Mouse (Mus musculus): ENCODE results near the gene Mepe. TPM values are rescaled to one million over a fixed set of nuclear protein-coding genes. Genes with fewer than 3 reads are reported as not detected.

The Mepe gene
- not detected in 2 replicates for total RNA-seq (2017)

GRCm38 (mm10) chr5:104325029-104325428, at the start of gene Mepe:
TSS of gene Mepe (plus strand) at chr5:104325329.
- ATAC-seq (replicated peaks in 1 of 2; ENCODE audit: insufficient read depth in 1 of 2, low FRiP score in 2 of 2, low TSS enrichment in 1 of 2, low read depth in 1 of 2, poor library complexity in 2 of 2, severe bottlenecking in 2 of 2), result no peak

GRCm38 (mm10) chr5:104294201-104294600, 30.9 kb upstream of the Mepe start:
- ATAC-seq (replicated peaks in 1 of 2; ENCODE audit: insufficient read depth in 1 of 2, low FRiP score in 2 of 2, low TSS enrichment in 1 of 2, low read depth in 1 of 2, poor library complexity in 2 of 2, severe bottlenecking in 2 of 2), result no peak

- ATAC-seq (replicated peaks in 1 of 2; ENCODE audit: insufficient read depth in 1 of 2, low FRiP score in 2 of 2, low TSS enrichment in 1 of 2, low read depth in 1 of 2, poor library complexity in 2 of 2, severe bottlenecking in 2 of 2), result no peak
These were observed 26.1 kb upstream of the Mepe start, which contains the start of gene Ibsp for GRCm38 (mm10) chr5:104298994-104299393. TSS of gene Ibsp (plus strand) at chr5:104299171.

- ATAC-seq (replicated peaks in 1 of 2; ENCODE audit: insufficient read depth in 1 of 2, low FRiP score in 2 of 2, low TSS enrichment in 1 of 2, low read depth in 1 of 2, poor library complexity in 2 of 2, severe bottlenecking in 2 of 2), result no peak
These were observed 11.1 kb upstream of the Mepe start for GRCm38 (mm10) chr5:104314073-104314472.

GRCm38 (mm10) chr5:104326884-104327283, 1.8 kb downstream of the Mepe start:
- ATAC-seq (replicated peaks in 1 of 2; ENCODE audit: insufficient read depth in 1 of 2, low FRiP score in 2 of 2, low TSS enrichment in 1 of 2, low read depth in 1 of 2, poor library complexity in 2 of 2, severe bottlenecking in 2 of 2), result no peak

- no peak for ATAC-seq (replicated peaks in 1 of 2; ENCODE audit: insufficient read depth in 1 of 2, low FRiP score in 2 of 2, low TSS enrichment in 1 of 2, low read depth in 1 of 2, poor library complexity in 2 of 2, severe bottlenecking in 2 of 2)
These were observed 2.3 kb downstream of the Mepe start for GRCm38 (mm10) chr5:104327389-104327788.

GRCm38 (mm10) chr5:104327876-104328275, 2.7 kb downstream of the Mepe start:
- no peak for ATAC-seq (replicated peaks in 1 of 2; ENCODE audit: insufficient read depth in 1 of 2, low FRiP score in 2 of 2, low TSS enrichment in 1 of 2, low read depth in 1 of 2, poor library complexity in 2 of 2, severe bottlenecking in 2 of 2)

- ATAC-seq (replicated peaks in 1 of 2; ENCODE audit: insufficient read depth in 1 of 2, low FRiP score in 2 of 2, low TSS enrichment in 1 of 2, low read depth in 1 of 2, poor library complexity in 2 of 2, severe bottlenecking in 2 of 2), result no peak
These were observed 3.3 kb downstream of the Mepe start for GRCm38 (mm10) chr5:104328317-104328850.

- no peak for ATAC-seq (replicated peaks in 1 of 2; ENCODE audit: insufficient read depth in 1 of 2, low FRiP score in 2 of 2, low TSS enrichment in 1 of 2, low read depth in 1 of 2, poor library complexity in 2 of 2, severe bottlenecking in 2 of 2)
These were observed 4.3 kb downstream of the Mepe start for GRCm38 (mm10) chr5:104329381-104329780.

- no peak for ATAC-seq (replicated peaks in 1 of 2; ENCODE audit: insufficient read depth in 1 of 2, low FRiP score in 2 of 2, low TSS enrichment in 1 of 2, low read depth in 1 of 2, poor library complexity in 2 of 2, severe bottlenecking in 2 of 2)
These were observed 5.0 kb downstream of the Mepe start for GRCm38 (mm10) chr5:104330088-104330487.

GRCm38 (mm10) chr5:104332296-104332695, 7.2 kb downstream of the Mepe start:
- ATAC-seq (replicated peaks in 1 of 2; ENCODE audit: insufficient read depth in 1 of 2, low FRiP score in 2 of 2, low TSS enrichment in 1 of 2, low read depth in 1 of 2, poor library complexity in 2 of 2, severe bottlenecking in 2 of 2), result no peak

GRCm38 (mm10) chr5:104333231-104333640, 8.1 kb downstream of the Mepe start:
- ATAC-seq (replicated peaks in 1 of 2; ENCODE audit: insufficient read depth in 1 of 2, low FRiP score in 2 of 2, low TSS enrichment in 1 of 2, low read depth in 1 of 2, poor library complexity in 2 of 2, severe bottlenecking in 2 of 2), result no peak; a peak in 1 of 4 replicates

- no peak for ATAC-seq (replicated peaks in 1 of 2; ENCODE audit: insufficient read depth in 1 of 2, low FRiP score in 2 of 2, low TSS enrichment in 1 of 2, low read depth in 1 of 2, poor library complexity in 2 of 2, severe bottlenecking in 2 of 2)
These were observed 8.5 kb downstream of the Mepe start for GRCm38 (mm10) chr5:104333643-104334042.

- no peak for ATAC-seq (replicated peaks in 1 of 2; ENCODE audit: insufficient read depth in 1 of 2, low FRiP score in 2 of 2, low TSS enrichment in 1 of 2, low read depth in 1 of 2, poor library complexity in 2 of 2, severe bottlenecking in 2 of 2)
These were observed 9.4 kb downstream of the Mepe start for GRCm38 (mm10) chr5:104334516-104334915.

- ATAC-seq (replicated peaks in 1 of 2; ENCODE audit: insufficient read depth in 1 of 2, low FRiP score in 2 of 2, low TSS enrichment in 1 of 2, low read depth in 1 of 2, poor library complexity in 2 of 2, severe bottlenecking in 2 of 2), result no peak
These were observed 10.8 kb downstream of the Mepe start for GRCm38 (mm10) chr5:104335962-104336361.

GRCm38 (mm10) chr5:104337491-104337890, 12.4 kb downstream of the Mepe start:
- no peak for ATAC-seq (replicated peaks in 1 of 2; ENCODE audit: insufficient read depth in 1 of 2, low FRiP score in 2 of 2, low TSS enrichment in 1 of 2, low read depth in 1 of 2, poor library complexity in 2 of 2, severe bottlenecking in 2 of 2)

- no peak for ATAC-seq (replicated peaks in 1 of 2; ENCODE audit: insufficient read depth in 1 of 2, low FRiP score in 2 of 2, low TSS enrichment in 1 of 2, low read depth in 1 of 2, poor library complexity in 2 of 2, severe bottlenecking in 2 of 2)
These were observed 13.9 kb downstream of the Mepe start for GRCm38 (mm10) chr5:104339009-104339408.

GRCm38 (mm10) chr5:104339706-104340512, 14.8 kb downstream of the Mepe start:
- ATAC-seq (replicated peaks in 1 of 2; ENCODE audit: insufficient read depth in 1 of 2, low FRiP score in 2 of 2, low TSS enrichment in 1 of 2, low read depth in 1 of 2, poor library complexity in 2 of 2, severe bottlenecking in 2 of 2), result peak; percentile 79 to 84

- ATAC-seq (replicated peaks in 1 of 2; ENCODE audit: insufficient read depth in 1 of 2, low FRiP score in 2 of 2, low TSS enrichment in 1 of 2, low read depth in 1 of 2, poor library complexity in 2 of 2, severe bottlenecking in 2 of 2), result no peak
These were observed 15.3 kb downstream of the Mepe start for GRCm38 (mm10) chr5:104340513-104340829.

All from hematopoietic stem cell, adult 5-6 weeks (primary cell).